Mouse (Mus musculus): ENCODE data around the gene Ccni. TPM values are rescaled to one million over a fixed set of nuclear protein-coding genes. Genes with fewer than 3 reads are reported as not detected.
A peak's percentile ranks its signal among the peaks of the same experiment; 100 is the strongest.

Ccni gene
- polyA plus RNA-seq, 1 experiment from 2014 or later: 132 TPM

DNA sequence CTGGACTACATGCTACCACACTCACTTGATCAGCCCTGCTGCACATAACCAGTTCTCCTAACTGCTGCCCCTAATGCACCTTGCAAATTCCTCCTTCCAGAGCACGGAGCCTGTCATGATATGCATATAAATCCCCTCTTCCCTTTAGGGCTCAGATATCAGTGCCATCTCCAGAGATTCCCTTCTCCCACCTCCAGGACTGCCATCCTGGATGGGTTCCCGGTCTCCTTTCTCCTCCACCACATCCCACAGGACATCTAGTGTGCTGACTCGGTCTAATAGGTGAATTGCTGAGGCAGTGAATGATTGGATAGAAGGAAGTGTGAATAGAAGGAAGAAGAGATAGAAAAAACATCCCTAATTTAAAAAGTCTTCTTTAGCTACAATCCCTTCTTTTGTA, 25.4 kb upstream of the Ccni start:
- no peaks in the 10 kb centered on the region for H3K36me3 ChIP-seq
- H3K4me3 ChIP-seq: no peak overlapping the region
- H3K9ac ChIP-seq: no peak overlapping the region
- no peak overlapping the region for H3K4me2 ChIP-seq
- no peaks in the 10 kb centered on the region for H3K4me1 ChIP-seq
- H3K27me3 ChIP-seq: no peaks in the 10 kb centered on the region
- H3K27ac ChIP-seq: no peak overlapping the region
- ATAC-seq (ENCODE audit: borderline replicate concordance, extremely low read depth, low FRiP score, low TSS enrichment): no peak
- WGBS: 59% methylated on average over 3 of the region's 3 CpGs
- no peaks in the 10 kb centered on the region for H3K9me3 ChIP-seq

- Histone ChIP-seq H3K27me3 (no peaks in the 10 kb centered on the region), H3K4me3 (no peak overlapping the region), H3K9me3 (no peaks in the 10 kb centered on the region), H3K36me3 (no peaks in the 10 kb centered on the region), H3K9ac (no peak overlapping the region), H3K4me2 (no peak overlapping the region), H3K4me1 (no peaks in the 10 kb centered on the region), H3K27ac (no peak overlapping the region)
- WGBS: 82% methylated on average over 2 of the region's 2 CpGs
- no peak for ATAC-seq (ENCODE audit: borderline replicate concordance, extremely low read depth, low FRiP score, low TSS enrichment)
Observed at GRCm38 (mm10) chr5:93229527-93229926, 23.2 kb upstream of the Ccni start.

DNA sequence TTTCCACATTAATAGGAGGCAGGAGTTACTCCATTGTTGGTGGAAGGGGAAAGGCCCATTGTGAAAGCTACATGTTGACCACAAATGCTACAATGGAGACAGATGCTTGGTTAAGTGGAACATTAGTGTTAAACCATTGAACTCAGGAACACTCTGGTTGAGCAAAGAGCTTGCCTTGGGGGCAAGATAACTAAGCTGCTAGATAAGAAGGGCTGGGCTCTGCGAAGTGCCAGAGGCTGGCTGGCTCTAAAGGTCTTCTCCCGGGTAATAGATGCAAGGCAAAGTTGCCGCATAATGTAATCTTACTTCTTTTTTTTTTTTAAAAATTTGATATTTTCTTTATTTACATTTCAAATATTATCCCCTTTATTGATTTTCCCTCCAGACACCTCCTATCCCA, 20.9 kb upstream of the Ccni start:
- Histone ChIP-seq H3K4me2 (no peak overlapping the region), H3K36me3 (no peaks in the 10 kb centered on the region)

GRCm38 (mm10) chr5:93224549-93224948, 18.3 kb upstream of the Ccni start:
- Histone ChIP-seq H3K4me1 (peaks cover 12% of the 10 kb centered on the region), H3K9me3 (no peaks in the 10 kb centered on the region), H3K9ac (no peak overlapping the region), H3K4me2 (no peak overlapping the region), H3K36me3 (no peaks in the 10 kb centered on the region), H3K27me3 (no peaks in the 10 kb centered on the region), H3K4me3 (no peak overlapping the region), H3K27ac (no peak overlapping the region)
- ATAC-seq (ENCODE audit: borderline replicate concordance, extremely low read depth, low FRiP score, low TSS enrichment): no peak
- WGBS: 62% methylated on average over 2 of the region's 2 CpGs

More for the DNA sequence above, 20.9 kb upstream of the Ccni start:
- Histone ChIP-seq H3K4me3 (no peak overlapping the region), H3K27me3 (no peaks in the 10 kb centered on the region), H3K27ac (no peak overlapping the region), H3K9ac (no peak overlapping the region), H3K4me1 (peaks cover 6% of the 10 kb centered on the region; the same call in 1 of the 2 replicates), H3K9me3 (no peaks in the 10 kb centered on the region)
- ATAC-seq (ENCODE audit: borderline replicate concordance, extremely low read depth, low FRiP score, low TSS enrichment): no peak
- 85% methylated on average over 3 of the region's 3 CpGs for WGBS

- Histone ChIP-seq H3K4me2 (no peak overlapping the region), H3K27me3 (no peaks in the 10 kb centered on the region), H3K9ac (no peak overlapping the region), H3K4me1 (peaks cover 12% of the 10 kb centered on the region), H3K4me3 (no peak overlapping the region), H3K36me3 (no peaks in the 10 kb centered on the region), H3K9me3 (no peaks in the 10 kb centered on the region), H3K27ac (peak overlapping the region; percentile 45)
- WGBS: 27% methylated on average over 3 of the region's 3 CpGs
- ATAC-seq (ENCODE audit: borderline replicate concordance, extremely low read depth, low FRiP score, low TSS enrichment): peak; percentile 73; the same call in 1 of the 2 replicates
Observed at GRCm38 (mm10) chr5:93221661-93222060, 15.4 kb upstream of the Ccni start.

GRCm38 (mm10) chr5:93218375-93218774, 12.1 kb upstream of the Ccni start:
- no peak overlapping the region for H3K4me2 ChIP-seq
- no peak overlapping the region for H3K9ac ChIP-seq
- no peak overlapping the region for H3K27ac ChIP-seq
- H3K36me3 ChIP-seq: no peaks in the 10 kb centered on the region
- no peak overlapping the region for H3K4me3 ChIP-seq
- no peaks in the 10 kb centered on the region for H3K9me3 ChIP-seq
- no peak for ATAC-seq (ENCODE audit: borderline replicate concordance, extremely low read depth, low FRiP score, low TSS enrichment)
- WGBS: 77% methylated on average over 3 of the region's 3 CpGs
- H3K4me1 ChIP-seq: peaks cover 12% of the 10 kb centered on the region
- no peaks in the 10 kb centered on the region for H3K27me3 ChIP-seq

GRCm38 (mm10) chr5:93207555-93207954, 1.3 kb upstream of the Ccni start:
- no peaks in the 10 kb centered on the region for H3K9me3 ChIP-seq
- H3K27ac ChIP-seq: peak overlapping the region; percentile 95
- H3K4me1 ChIP-seq: peaks cover 10% of the 10 kb centered on the region; the same call in 1 of the 2 replicates
- H3K9ac ChIP-seq: no peak overlapping the region
- H3K27me3 ChIP-seq: no peaks in the 10 kb centered on the region
- no peak for ATAC-seq (ENCODE audit: borderline replicate concordance, extremely low read depth, low FRiP score, low TSS enrichment)
- 65% methylated on average over 1 of the region's 1 CpGs for WGBS
- no peaks in the 10 kb centered on the region for H3K36me3 ChIP-seq
- peak overlapping the region; percentile 97 for H3K4me3 ChIP-seq
- H3K4me2 ChIP-seq: peak overlapping the region; percentile 67

DNA sequence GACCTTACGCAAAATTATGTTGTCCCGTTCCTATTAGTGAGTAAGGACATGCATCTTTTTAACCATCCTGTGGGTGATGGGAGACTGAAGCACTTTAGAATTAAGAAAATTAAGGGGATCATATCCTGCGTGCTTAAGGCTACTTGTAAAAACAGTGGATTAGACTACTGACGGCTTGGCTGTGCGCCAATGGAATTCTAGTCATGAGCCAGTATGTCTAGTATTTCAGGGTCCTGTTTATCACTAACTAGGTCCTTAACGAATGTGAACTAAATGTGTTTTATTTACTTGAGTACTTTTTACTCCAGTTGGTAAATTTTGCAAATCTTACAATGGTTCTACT, 682 bp upstream of the Ccni start:
- peak; percentile 27 for ATAC-seq (ENCODE audit: borderline replicate concordance, extremely low read depth, low FRiP score, low TSS enrichment)
- WGBS: 2% methylated on average over 6 of the region's 6 CpGs
- H3K9ac ChIP-seq: peak overlapping the region; percentile 56

GRCm38 (mm10) chr5:93205371-93206108, 755 bp downstream of the Ccni start:
- H3K27me3 ChIP-seq: no peaks in the 10 kb centered on the region
- ATAC-seq (ENCODE audit: borderline replicate concordance, extremely low read depth, low FRiP score, low TSS enrichment): peak; percentile 73
- no peaks in the 10 kb centered on the region for H3K9me3 ChIP-seq
- 2% methylated on average over 45 of the region's 63 CpGs for WGBS
- H3K4me3 ChIP-seq: peak overlapping the region; percentile 97
- peak overlapping the region; percentile 95 for H3K27ac ChIP-seq
- H3K4me2 ChIP-seq: peak overlapping the region; percentile 64
- peaks cover 11% of the 10 kb centered on the region; the same call in 1 of the 2 replicates for H3K36me3 ChIP-seq
- peaks cover 10% of the 10 kb centered on the region; the same call in 1 of the 2 replicates for H3K4me1 ChIP-seq
- H3K9ac ChIP-seq: peak overlapping the region; percentile 98

More for the DNA sequence above, 682 bp upstream of the Ccni start:
- peaks cover 2% of the 10 kb centered on the region; the same call in 1 of the 2 replicates for H3K36me3 ChIP-seq
- H3K4me3 ChIP-seq: peak overlapping the region; percentile 97
- H3K4me1 ChIP-seq: peaks cover 10% of the 10 kb centered on the region; the same call in 1 of the 2 replicates
- H3K4me2 ChIP-seq: peak overlapping the region; percentile 67
- peak overlapping the region; percentile 95 for H3K27ac ChIP-seq
- no peaks in the 10 kb centered on the region for H3K27me3 ChIP-seq
- no peaks in the 10 kb centered on the region for H3K9me3 ChIP-seq

DNA sequence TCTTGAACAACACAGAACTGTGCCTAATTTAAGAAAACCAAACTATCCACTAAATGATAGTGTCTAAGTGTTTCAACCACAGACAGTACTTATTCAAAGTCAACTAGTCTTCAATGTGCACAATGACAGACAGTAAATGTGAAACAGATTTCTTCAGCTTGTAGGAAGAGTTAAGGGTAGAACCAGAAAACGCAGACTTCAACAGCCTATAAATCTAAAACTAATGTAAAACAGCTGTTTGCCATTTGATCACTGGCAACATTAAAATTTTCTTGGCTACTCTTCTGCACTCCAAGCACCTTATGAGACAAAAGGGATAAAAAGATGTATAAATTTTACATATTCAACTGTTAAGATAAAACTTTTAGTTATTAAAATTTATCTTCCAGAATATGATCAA, 5.1 kb downstream of the Ccni start:
- Histone ChIP-seq H3K9me3 (no peaks in the 10 kb centered on the region), H3K27ac (no peak overlapping the region), H3K4me2 (no peak overlapping the region), H3K27me3 (no peaks in the 10 kb centered on the region), H3K36me3 (peaks cover 36% of the 10 kb centered on the region), H3K9ac (no peak overlapping the region), H3K4me3 (no peak overlapping the region), H3K4me1 (peaks cover 3% of the 10 kb centered on the region; the same call in 1 of the 2 replicates)
- no peak for ATAC-seq (ENCODE audit: borderline replicate concordance, extremely low read depth, low FRiP score, low TSS enrichment)
- WGBS: 67% methylated on average over 1 of the region's 1 CpGs

- ATAC-seq (ENCODE audit: borderline replicate concordance, extremely low read depth, low FRiP score, low TSS enrichment): no peak
- Histone ChIP-seq H3K4me1 (no peaks in the 10 kb centered on the region), H3K36me3 (peaks cover 44% of the 10 kb centered on the region), H3K27me3 (no peaks in the 10 kb centered on the region), H3K9me3 (no peaks in the 10 kb centered on the region), H3K27ac (no peak overlapping the region), H3K4me3 (no peak overlapping the region), H3K4me2 (no peak overlapping the region), H3K9ac (no peak overlapping the region)
- 80% methylated on average over 3 of the region's 3 CpGs for WGBS
Observed at GRCm38 (mm10) chr5:93198232-93198631, 8.1 kb downstream of the Ccni start.

DNA sequence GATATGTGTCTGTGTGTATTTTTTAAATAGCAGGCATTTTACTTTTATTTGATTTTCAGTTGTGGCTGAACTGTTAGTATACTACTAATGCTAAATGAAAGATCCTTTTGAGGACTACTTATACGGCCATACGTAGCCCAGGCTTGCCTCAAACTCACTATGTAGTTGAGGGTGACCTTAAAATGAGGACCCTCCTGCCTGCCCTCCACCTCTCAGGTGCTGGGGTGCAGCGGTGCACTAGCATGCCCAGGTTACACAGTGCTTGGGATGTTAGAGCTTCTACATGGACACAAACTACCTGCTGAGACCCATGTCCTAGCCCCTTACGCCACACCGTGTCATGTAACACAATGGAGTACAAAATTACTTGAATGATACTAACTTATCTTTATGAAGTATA, 15.9 kb downstream of the Ccni start:
- no peak overlapping the region for H3K9ac ChIP-seq
- 94% methylated on average over 5 of the region's 5 CpGs for WGBS
- peaks cover 51% of the 10 kb centered on the region for H3K36me3 ChIP-seq
- no peak overlapping the region for H3K4me2 ChIP-seq
- no peak for ATAC-seq (ENCODE audit: borderline replicate concordance, extremely low read depth, low FRiP score, low TSS enrichment)
- H3K4me1 ChIP-seq: no peaks in the 10 kb centered on the region
- H3K27ac ChIP-seq: no peak overlapping the region
- no peak overlapping the region for H3K4me3 ChIP-seq
- H3K9me3 ChIP-seq: no peaks in the 10 kb centered on the region
- no peaks in the 10 kb centered on the region for H3K27me3 ChIP-seq
